Mouse (Mus musculus) cerebellum, adult 2 months (tissue): Measurements from ENCODE around the gene Nacad. TPM values are rescaled to one million over a fixed set of nuclear protein-coding genes. Genes with fewer than 3 reads are reported as not detected.

Source experiments
- DNase-seq, 2 experiments: peaks; one replicate each; pipeline ENCODE4 v3.0.0; 2021
- H3K27ac ChIP-seq: fragments of 200-500 bp; 2 replicates; pipeline ENCODE4 v1.5.1; 2012; ENCODE audit warnings: low read length, control low read depth, inconsistent platforms; ENCODE audit not compliant: insufficient read depth
- H3K27me3 ChIP-seq: fragments of 200-500 bp; 2 replicates; pipeline ENCODE4 v1.6.1; 2012; ENCODE audit warnings: inconsistent platforms, mild to moderate bottlenecking, low read length, moderate library complexity; ENCODE audit not compliant: control insufficient read depth, insufficient read depth
- H3K4me1 ChIP-seq: fragments of 200-500 bp; 2 replicates; pipeline ENCODE4 v1.6.1; 2011; ENCODE audit warnings: low read length; ENCODE audit not compliant: control insufficient read depth, insufficient read depth
- H3K4me3 ChIP-seq: fragments of 200-500 bp; replicated peaks from 2 replicates; pipeline ENCODE3; 2011; ENCODE audit warnings: mild to moderate bottlenecking, low read depth, low read length, control low read depth; ENCODE audit not compliant: insufficient read depth
- CTCF ChIP-seq: fragments of 200-500 bp; IDR thresholded peaks from 2 replicates; pipeline ENCODE4 v1.5.1; 2011; ENCODE audit warnings: low read depth, mild to moderate bottlenecking, control low read depth, low read length, moderate library complexity, borderline replicate concordance; ENCODE audit not compliant: insufficient read depth
- POLR2A ChIP-seq: fragments of 200-500 bp; IDR thresholded peaks from 2 replicates; pipeline ENCODE4 v1.6.1; 2011; ENCODE audit warnings: low read length, control low read depth, borderline replicate concordance; ENCODE audit not compliant: insufficient read depth
- WGBS: fragments of 180-500 bp; shearing (Covaris S2); methylation state at CpG from one replicate; pipeline ENCODE4 v1.1.7; 2018; 5-methylcytosine and 5-hydroxymethylcytosine counted together
- polyA plus RNA-seq: library from polyadenylated mRNA; depleted of rRNA; stranded (reverse); fragments of >200 nt; gene quantifications from 2 replicates; pipeline ENCODE4 v1.2.3, GENCODE M21; 2012

Gene Nacad
- polyA plus RNA-seq, 1 experiment, result 94.4 TPM

GRCm38 (mm10) chr11:6636150-6636549 lies 30.3 kb upstream of the Nacad start:
- DNase-seq, result no peak
- H3K27me3 ChIP-seq, result no peaks in the 10 kb centered on the region
- H3K4me1 ChIP-seq, result no peaks in the 10 kb centered on the region
- no peak overlapping the region for H3K27ac ChIP-seq
- TF ChIP-seq CTCF (no peak), POLR2A (no peak)
- WGBS, result 76% methylated on average over 8 of the region's 8 CpGs
- no peak overlapping the region for H3K4me3 ChIP-seq

- TF ChIP-seq POLR2A (no peak), CTCF (peak; percentile 51)
- Histone ChIP-seq H3K4me3 (no peak overlapping the region), H3K27ac (no peak overlapping the region), H3K4me1 (peaks cover under 1% of the 10 kb centered on the region; the same call in 1 of the 2 replicates), H3K27me3 (no peaks in the 10 kb centered on the region)
- peak; percentile 38 to 46 for DNase-seq
Measured at GRCm38 (mm10) chr11:6629655-6630054, 23.8 kb upstream of the Nacad start.

GRCm38 (mm10) chr11:6628568-6628967 lies 22.7 kb upstream of the Nacad start:
- WGBS, result 23% methylated on average over 4 of the region's 4 CpGs
- Histone ChIP-seq H3K27me3 (no peaks in the 10 kb centered on the region), H3K4me1 (peaks cover 10% of the 10 kb centered on the region), H3K27ac (no peak overlapping the region), H3K4me3 (no peak overlapping the region)
- peak; percentile 45 to 50 for DNase-seq
- TF ChIP-seq CTCF (peak; percentile 63), POLR2A (no peak)

- DNase-seq, result no peak
- TF ChIP-seq POLR2A, result no peak
- TF ChIP-seq CTCF, result no peak
- WGBS, result 89% methylated on average over 4 of the region's 4 CpGs
- Histone ChIP-seq H3K4me3 (no peak overlapping the region), H3K27ac (no peak overlapping the region), H3K4me1 (peaks cover 13% of the 10 kb centered on the region), H3K27me3 (no peaks in the 10 kb centered on the region)
Measured at GRCm38 (mm10) chr11:6627731-6628130, 21.9 kb upstream of the Nacad start.

- TF ChIP-seq CTCF, result no peak
- TF ChIP-seq POLR2A, result no peak
- no peak for DNase-seq
Measured at GRCm38 (mm10) chr11:6626388-6626772, 20.5 kb upstream of the Nacad start.

GRCm38 (mm10) chr11:6625478-6626387 lies 19.9 kb upstream of the Nacad start, which contains the start of gene Tbrg4:
Gene Tbrg4 (minus strand): TSS chr11:6626067.
- under 1% methylated on average over 66 of the region's 66 CpGs for WGBS
- peak; percentile 94 to 95 for DNase-seq
- Histone ChIP-seq H3K27me3 (no peaks in the 10 kb centered on the region), H3K27ac (peak within 1 kb of the TSS; percentile 78), H3K4me1 (peaks cover 13% of the 10 kb centered on the region), H3K4me3 (peak within 1 kb of the TSS; percentile 79)
- TF ChIP-seq POLR2A (peak; percentile 98), CTCF (no peak)

More at GRCm38 (mm10) chr11:6626388-6626772, 20.5 kb upstream of the Nacad start:
- Histone ChIP-seq H3K4me3 (peak overlapping the region; percentile 79), H3K27ac (peak overlapping the region; percentile 76; the same call in 1 of the 2 replicates), H3K27me3 (no peaks in the 10 kb centered on the region), H3K4me1 (peaks cover 13% of the 10 kb centered on the region)
- 14% methylated on average over 16 of the region's 16 CpGs for WGBS

GRCm38 (mm10) chr11:6624619-6625382 lies 18.9 kb upstream of the Nacad start:
- 66% methylated on average over 14 of the region's 14 CpGs for WGBS
- Histone ChIP-seq H3K27me3 (no peaks in the 10 kb centered on the region), H3K27ac (no peak overlapping the region), H3K4me1 (peaks cover 13% of the 10 kb centered on the region), H3K4me3 (peak overlapping the region; percentile 45)
- TF ChIP-seq CTCF (no peak), POLR2A (no peak)
- no peak for DNase-seq
